Mouse (Mus musculus): ENCODE measurements at regions not wholly inside any gene's neighbourhood (a gene's known extent, or its start where the extent isn't known, plus 50 kb on each side); places are given as distances from the start of the nearest gene placed in this dataset.

- TF ChIP-seq GATA1 (IDR thresholded peaks at IDR 0.05; ENCODE audit: borderline replicate concordance, low read length): no peak
- no peak for TF ChIP-seq CTCF (IDR thresholded peaks at IDR 0.05; ENCODE audit: low read depth, low read length)
- TF ChIP-seq TAL1 (conservative IDR thresholded peaks at IDR 0.05; ENCODE audit: low read depth, low read length): no peak
- TF ChIP-seq POLR2AphosphoS5 (IDR thresholded peaks at IDR 0.05; ENCODE audit: insufficient replicate concordance, low read depth, low read length): no peak
Observed at GRCm38 (mm10) chr6:16991996-16992591, 72.9 kb upstream of the Tes start.
